Mouse (Mus musculus) neural tube, embryonic 11.5 days (tissue): ENCODE data around the gene Crtc3. TPM values are rescaled to one million over a fixed set of nuclear protein-coding genes. Genes with fewer than 3 reads are reported as not detected.

Source experiments
- ATAC-seq: fragments of 200-750 bp; cut with Nextera tagmentation; 2 replicates; pipeline ENCODE4 v1.8.0; 2017; ENCODE audit warnings: moderate number of reproducible peaks, mild to moderate bottlenecking, moderate TSS enrichment, moderate library complexity; ENCODE audit not compliant: insufficient read depth, low FRiP score, low TSS enrichment
- DNase-seq: peaks from one replicate; pipeline ENCODE4 v3.0.0-alpha.2; 2015; ENCODE audit warnings: low spot score
- H3K27ac ChIP-seq: fragments of 300-500 bp; sonication (generic); 2 replicates; pipeline ENCODE4 v1.5.1; 2014; ENCODE audit warnings: low read depth, mild to moderate bottlenecking, low read length
- H3K27me3 ChIP-seq: fragments of 300-500 bp; sonication (generic); 2 replicates; pipeline ENCODE4 v1.6.1; 2014; ENCODE audit warnings: mild to moderate bottlenecking, low read length, mixed read lengths; ENCODE audit not compliant: control insufficient read depth, insufficient read depth
- H3K36me3 ChIP-seq: fragments of 300-500 bp; sonication (generic); 2 replicates; pipeline ENCODE4 v1.6.1; 2014; ENCODE audit warnings: mild to moderate bottlenecking, low read length, moderate library complexity, mixed read lengths; ENCODE audit not compliant: control insufficient read depth, insufficient read depth
- H3K4me1 ChIP-seq: fragments of 300-500 bp; sonication (generic); 2 replicates; pipeline ENCODE4 v1.6.1; 2014; ENCODE audit warnings: low read length, mixed read lengths; ENCODE audit not compliant: control insufficient read depth, insufficient read depth
- H3K4me2 ChIP-seq: fragments of 300-500 bp; sonication (generic); 2 replicates; pipeline ENCODE4 v1.6.1; 2014; ENCODE audit warnings: low read depth, mild to moderate bottlenecking, moderate library complexity
- H3K4me3 ChIP-seq: fragments of 300-500 bp; sonication (generic); 2 replicates; pipeline ENCODE4 v1.5.1; 2014; ENCODE audit warnings: low read depth, low read length
- H3K9ac ChIP-seq: fragments of 300-500 bp; sonication (generic); 2 replicates; pipeline ENCODE4 v1.6.1; 2014; ENCODE audit warnings: mild to moderate bottlenecking, low read length
- H3K9me3 ChIP-seq: fragments of 300-500 bp; sonication (generic); 2 replicates; pipeline ENCODE4 v1.6.1; 2016; ENCODE audit warnings: low read length; ENCODE audit not compliant: control insufficient read depth
- WGBS: fragments of 180-500 bp; shearing (Covaris S2); extraction: QIAGEN DNeasy Blood & Tissue Kit; methylation state at CpG from one replicate; pipeline ENCODE4 v1.1.7; 2014; 5-methylcytosine and 5-hydroxymethylcytosine counted together
- polyA plus RNA-seq: library from polyadenylated mRNA; unstranded; fragments of >200 nt; fragmentation: Nextera tagmentation; extraction: Ambion mirVana; gene quantifications from 2 replicates; pipeline ENCODE4 v1.2.1, GENCODE M21; 2014

The Crtc3 gene
- polyA plus RNA-seq, 1 experiment from 2014 or later, result 11.8 TPM

DNA sequence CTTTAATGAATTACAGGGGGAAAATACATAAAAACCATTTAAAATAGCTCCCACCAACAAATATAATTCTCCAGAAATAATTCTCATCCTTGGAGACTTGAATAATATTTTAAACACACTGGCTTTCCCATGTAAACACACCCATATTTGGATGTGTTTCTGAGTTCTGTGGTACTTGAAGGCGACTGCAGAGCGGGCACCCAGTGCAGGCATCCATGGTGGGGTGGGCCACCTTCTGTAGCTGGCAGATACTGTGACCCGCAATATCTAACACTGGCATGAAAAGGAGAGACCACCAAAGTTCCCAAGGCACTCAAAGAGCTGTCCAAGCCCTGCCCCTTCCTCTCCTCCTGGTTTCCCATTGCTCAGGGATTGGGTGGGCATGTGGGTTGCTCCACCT, 74.6 kb downstream of the Crtc3 start:
- no peak for DNase-seq
- 97% methylated on average over 3 of the region's 3 CpGs for WGBS

DNA sequence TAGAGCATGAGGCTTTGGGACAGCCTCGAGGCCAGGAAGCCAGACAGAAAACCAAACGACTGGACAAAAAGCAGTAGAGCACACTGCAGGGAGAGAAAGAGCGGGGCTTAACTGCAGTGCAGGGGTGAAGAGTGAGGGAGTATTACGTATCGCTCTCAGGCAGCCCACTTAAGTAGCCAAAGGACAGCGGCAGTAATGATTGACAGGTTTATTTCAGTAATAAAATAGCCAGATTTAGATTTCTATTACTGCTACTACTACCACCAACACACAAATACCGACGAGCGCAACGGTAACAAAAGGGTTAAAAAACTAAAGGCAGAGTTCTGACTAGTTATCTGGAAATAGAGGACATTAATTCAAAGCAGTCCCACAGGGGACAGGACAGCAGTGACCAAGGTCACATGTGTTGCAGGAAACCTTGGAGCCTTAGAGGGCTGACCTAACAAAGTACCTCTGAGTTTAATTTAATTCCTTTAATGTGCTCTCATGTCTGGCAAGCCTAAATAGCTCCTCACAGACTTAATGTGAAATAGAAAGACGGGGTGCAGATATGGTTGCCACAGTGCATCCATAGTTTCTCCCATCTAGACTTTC, 76.4 kb downstream of the Crtc3 start:
- Histone ChIP-seq H3K9ac (no peak overlapping the region), H3K36me3 (no peaks in the 10 kb centered on the region), H3K27ac (no peak overlapping the region), H3K4me3 (no peak overlapping the region), H3K4me1 (no peaks in the 10 kb centered on the region), H3K4me2 (no peak overlapping the region), H3K9me3 (no peaks in the 10 kb centered on the region), H3K27me3 (no peaks in the 10 kb centered on the region)
- DNase-seq (no peak), ATAC-seq (no peak)
- 63% methylated on average over 11 of the region's 11 CpGs for WGBS

More for the DNA sequence above, 74.6 kb downstream of the Crtc3 start:
- no peaks in the 10 kb centered on the region for H3K27me3 ChIP-seq
- H3K9ac ChIP-seq, result no peak overlapping the region
- no peaks in the 10 kb centered on the region for H3K36me3 ChIP-seq
- no peak overlapping the region for H3K27ac ChIP-seq
- no peak overlapping the region for H3K4me2 ChIP-seq
- no peaks in the 10 kb centered on the region for H3K9me3 ChIP-seq
- no peaks in the 10 kb centered on the region for H3K4me1 ChIP-seq
- no peak for ATAC-seq
- no peak overlapping the region for H3K4me3 ChIP-seq

DNA sequence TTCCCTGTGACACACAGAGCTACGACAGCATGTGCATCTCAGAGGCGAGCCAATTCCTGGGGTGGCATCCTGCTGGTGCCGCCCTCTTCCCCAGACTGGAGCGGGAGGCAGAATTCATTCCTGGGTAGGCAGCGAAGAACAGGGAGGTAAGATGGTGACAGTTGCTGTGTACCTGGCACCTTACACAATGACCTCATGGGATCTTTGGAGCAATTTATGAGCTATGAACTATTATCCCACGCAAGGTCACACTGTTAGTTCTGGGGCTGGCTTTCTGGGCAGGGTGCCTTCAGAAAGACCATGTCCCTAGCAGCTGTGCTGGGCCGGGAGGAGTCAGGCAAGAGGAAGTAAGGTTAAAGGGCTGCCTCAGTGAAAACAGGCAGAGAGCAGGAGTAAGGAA, 77.0 kb downstream of the Crtc3 start:
- H3K27ac ChIP-seq, result no peak overlapping the region
- no peaks in the 10 kb centered on the region for H3K36me3 ChIP-seq
- no peaks in the 10 kb centered on the region for H3K4me1 ChIP-seq
- no peak overlapping the region for H3K9ac ChIP-seq
- whole genome bisulfite sequencing, result 71% methylated on average over 7 of the region's 7 CpGs
- H3K4me2 ChIP-seq, result no peak overlapping the region
- H3K4me3 ChIP-seq, result no peak overlapping the region
- H3K9me3 ChIP-seq, result no peaks in the 10 kb centered on the region
- H3K27me3 ChIP-seq, result no peaks in the 10 kb centered on the region
- DNase-seq, result no peak
- ATAC-seq, result no peak

GRCm38 (mm10) chr7:80607503-80607902, 81.2 kb downstream of the Crtc3 start:
- no peak overlapping the region for H3K4me3 ChIP-seq
- no peak overlapping the region for H3K4me2 ChIP-seq
- H3K9ac ChIP-seq, result no peak overlapping the region
- no peaks in the 10 kb centered on the region for H3K27me3 ChIP-seq
- peaks cover 3% of the 10 kb centered on the region; the same call in 1 of the 2 replicates for H3K4me1 ChIP-seq
- WGBS, result 44% methylated on average over 2 of the region's 2 CpGs
- no peak overlapping the region for H3K27ac ChIP-seq
- no peaks in the 10 kb centered on the region for H3K36me3 ChIP-seq
- ATAC-seq (no peak), DNase-seq (no peak)
- H3K9me3 ChIP-seq, result no peaks in the 10 kb centered on the region

- Histone ChIP-seq H3K4me1 (peaks cover 3% of the 10 kb centered on the region; the same call in 1 of the 2 replicates), H3K4me3 (no peak overlapping the region), H3K9ac (no peak overlapping the region), H3K4me2 (no peak overlapping the region), H3K27me3 (no peaks in the 10 kb centered on the region), H3K36me3 (no peaks in the 10 kb centered on the region), H3K27ac (no peak overlapping the region), H3K9me3 (no peaks in the 10 kb centered on the region)
- DNase-seq (no peak), ATAC-seq (no peak)
- 81% methylated on average over 4 of the region's 4 CpGs for WGBS
Measured at GRCm38 (mm10) chr7:80606435-80606834, 82.2 kb downstream of the Crtc3 start.

DNA sequence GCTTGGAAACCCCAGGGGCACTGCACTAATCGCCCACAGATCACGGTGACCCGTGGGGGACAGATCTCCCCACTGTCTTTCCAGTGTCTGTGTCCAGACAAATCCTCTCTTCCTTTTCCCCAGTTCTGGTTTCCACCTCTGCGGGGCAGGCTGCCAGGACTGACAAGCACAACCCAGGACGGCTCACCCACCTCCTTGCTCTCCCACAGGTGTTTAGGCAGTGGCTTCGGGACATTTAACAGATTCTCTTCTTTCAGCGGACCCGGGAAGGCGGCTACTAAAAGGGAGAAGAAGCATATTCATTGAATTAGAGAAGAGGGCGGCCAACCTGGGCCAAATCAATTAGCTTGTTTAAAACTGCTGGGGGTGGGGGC, 83.1 kb downstream of the Crtc3 start:
- Histone ChIP-seq H3K27me3 (no peaks in the 10 kb centered on the region), H3K27ac (no peak overlapping the region), H3K36me3 (no peaks in the 10 kb centered on the region), H3K4me1 (peaks cover 3% of the 10 kb centered on the region; the same call in 1 of the 2 replicates), H3K4me2 (no peak overlapping the region), H3K9ac (no peak overlapping the region), H3K9me3 (no peaks in the 10 kb centered on the region), H3K4me3 (no peak overlapping the region)
- WGBS, result 9% methylated on average over 10 of the region's 10 CpGs
- no peak for ATAC-seq
- no peak for DNase-seq

DNA sequence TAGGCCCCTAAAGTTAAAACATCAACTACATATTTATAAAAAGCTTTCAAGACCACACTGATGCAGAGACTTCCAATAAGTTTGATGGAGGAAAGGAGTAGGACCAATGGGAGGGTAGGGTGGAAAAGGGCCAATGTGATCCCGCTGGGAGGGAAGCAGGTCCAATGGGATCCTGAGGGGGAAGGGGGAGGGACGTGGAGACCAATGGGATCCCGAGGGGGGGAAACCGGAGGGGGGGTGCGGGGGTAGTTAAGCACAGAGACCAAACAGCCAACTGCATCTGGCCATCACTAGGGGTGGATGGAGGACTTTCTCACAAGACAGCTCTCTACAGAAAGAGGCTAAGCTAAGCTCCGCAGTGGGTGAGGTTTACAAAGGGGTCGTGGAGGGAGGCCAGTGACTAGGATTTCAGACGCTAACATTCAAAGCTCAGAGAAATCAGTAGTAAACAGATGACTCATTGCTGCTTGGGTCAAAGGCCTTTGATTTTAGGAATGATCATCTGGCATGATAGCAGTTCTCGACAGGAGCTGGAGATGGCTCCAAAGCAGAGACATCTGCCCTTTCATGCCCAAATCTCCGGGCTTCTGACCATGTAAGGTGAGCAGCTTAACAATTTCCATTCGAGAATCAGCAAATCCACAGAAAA, 83.6 kb downstream of the Crtc3 start:
- Histone ChIP-seq H3K9ac (no peak overlapping the region), H3K9me3 (no peaks in the 10 kb centered on the region), H3K4me2 (no peak overlapping the region), H3K27me3 (no peaks in the 10 kb centered on the region), H3K36me3 (no peaks in the 10 kb centered on the region), H3K27ac (no peak overlapping the region), H3K4me3 (no peak overlapping the region), H3K4me1 (peaks cover 3% of the 10 kb centered on the region; the same call in 1 of the 2 replicates)
- DNase-seq, result no peak
- no peak for ATAC-seq
- WGBS, result 39% methylated on average over 11 of the region's 11 CpGs

DNA sequence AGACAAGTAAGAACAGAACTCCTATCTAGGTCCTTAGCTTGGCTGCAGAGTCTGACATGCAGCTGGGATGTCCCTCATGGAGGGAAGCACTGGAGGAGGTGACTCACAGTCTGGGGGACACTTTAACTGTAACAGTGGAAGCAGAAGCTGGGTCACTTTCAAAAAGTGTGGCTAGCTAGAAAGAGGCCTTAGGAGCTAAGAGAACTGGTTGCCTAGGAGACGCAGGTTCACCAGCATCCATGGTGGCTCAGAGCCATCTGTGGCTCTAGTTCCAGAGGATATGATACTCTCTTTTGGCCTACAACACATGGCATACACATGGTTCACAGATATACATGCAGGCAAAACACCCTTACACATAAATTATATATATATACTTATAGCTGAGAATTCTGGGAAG, 86.1 kb downstream of the Crtc3 start:
- no peaks in the 10 kb centered on the region for H3K36me3 ChIP-seq
- ATAC-seq (no peak), DNase-seq (no peak)
- 100% methylated on average over 1 of the region's 1 CpGs for WGBS
- H3K9ac ChIP-seq, result no peak overlapping the region
- H3K27me3 ChIP-seq, result no peaks in the 10 kb centered on the region
- no peak overlapping the region for H3K4me2 ChIP-seq
- H3K9me3 ChIP-seq, result no peaks in the 10 kb centered on the region
- peaks cover 3% of the 10 kb centered on the region; the same call in 1 of the 2 replicates for H3K4me1 ChIP-seq
- no peak overlapping the region for H3K27ac ChIP-seq
- H3K4me3 ChIP-seq, result no peak overlapping the region

GRCm38 (mm10) chr7:80598436-80598985, 90.2 kb downstream of the Crtc3 start:
- Histone ChIP-seq H3K4me2 (no peak overlapping the region), H3K27ac (no peak overlapping the region), H3K4me1 (no peaks in the 10 kb centered on the region), H3K36me3 (no peaks in the 10 kb centered on the region), H3K9ac (no peak overlapping the region), H3K27me3 (no peaks in the 10 kb centered on the region), H3K4me3 (no peak overlapping the region), H3K9me3 (no peaks in the 10 kb centered on the region)
- 89% methylated on average over 13 of the region's 13 CpGs for WGBS
- DNase-seq, result no peak
- no peak for ATAC-seq
